Mouse (Mus musculus): ENCODE results near the gene Lpo.

Gene Lpo

DNA sequence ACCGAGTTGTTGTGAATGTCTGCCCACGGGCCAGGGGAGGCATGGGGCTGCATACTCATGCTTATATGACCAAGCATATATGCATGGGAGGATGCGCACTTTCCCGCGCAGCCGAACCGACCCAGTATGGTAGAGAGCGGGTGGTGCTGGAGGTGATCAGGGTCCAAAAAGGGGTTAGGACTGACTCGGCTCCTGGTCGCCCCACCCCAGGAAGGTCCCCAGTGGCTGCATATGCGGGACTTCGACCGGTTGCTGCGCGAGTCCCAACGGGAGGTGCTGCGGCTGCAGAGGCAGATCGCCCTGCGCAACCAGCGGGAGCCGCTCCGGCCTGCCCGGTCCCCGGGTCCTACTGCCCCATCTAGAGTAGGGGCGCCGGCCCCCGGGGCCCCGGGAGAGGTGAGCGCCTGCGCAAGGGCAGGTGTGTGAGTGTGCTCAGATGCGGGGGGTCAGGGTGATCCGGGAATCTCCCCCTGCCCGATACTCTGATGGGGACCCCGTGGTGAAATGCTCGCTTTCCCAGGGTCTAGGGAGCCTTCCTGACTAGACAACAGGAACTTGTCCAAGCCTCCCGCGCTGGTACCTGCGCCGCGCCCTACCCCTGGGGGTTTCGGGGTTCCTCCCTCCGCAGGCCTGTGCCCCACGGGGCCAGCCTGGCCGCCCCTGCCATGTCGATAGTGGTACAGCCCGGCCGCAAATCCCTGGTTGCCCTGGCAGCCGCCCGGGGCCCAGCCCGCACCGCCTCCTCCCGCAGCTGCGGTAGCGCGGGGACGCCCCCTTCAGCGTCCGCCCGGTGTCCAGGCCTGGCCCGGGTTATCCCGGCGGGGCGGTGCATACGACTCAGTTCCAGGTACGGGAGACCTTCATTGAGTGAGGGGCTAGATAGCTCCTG is 63.9 kb downstream of the Lpo start:
- Histone ChIP-seq H3K4me1 (replicated peaks; ENCODE audit: low read depth, low read length) (peaks cover 40% of the 10 kb centered on the region), H3K27me3 (ENCODE audit: insufficient read depth, low read length) (peaks cover 89% of the 10 kb centered on the region), H3K9me3 (ENCODE audit: low read length) (no peaks in the 10 kb centered on the region), H3K4me3 (replicated peaks; ENCODE audit: low read length) (peak overlapping the region; percentile 81), H3K36me3 (ENCODE audit: insufficient read depth, low read length) (no peaks in the 10 kb centered on the region)
- TF ChIP-seq POU5F1 (IDR thresholded peaks at IDR 0.05; ENCODE audit: borderline replicate concordance, low read length) (no peak), CTCF (conservative IDR thresholded peaks at IDR 0.05; ENCODE audit: low read length) (no peak)

GRCm38 (mm10) chr11:87763511-87763987 is 64.5 kb downstream of the Lpo start:
- peaks cover 87% of the 10 kb centered on the region for H3K27me3 ChIP-seq (ENCODE audit: insufficient read depth, low read length)
- no peaks in the 10 kb centered on the region for H3K9me3 ChIP-seq (ENCODE audit: low read length)
- peaks cover 40% of the 10 kb centered on the region for H3K4me1 ChIP-seq (replicated peaks; ENCODE audit: low read depth, low read length)
- TF ChIP-seq POU5F1 (IDR thresholded peaks at IDR 0.05; ENCODE audit: borderline replicate concordance, low read length) (no peak), CTCF (conservative IDR thresholded peaks at IDR 0.05; ENCODE audit: low read length) (no peak), NANOG (IDR thresholded peaks at IDR 0.05; ENCODE audit: borderline replicate concordance, low read length) (no peak)
- peak overlapping the region; percentile 81 for H3K4me3 ChIP-seq (replicated peaks; ENCODE audit: low read length)
- H3K36me3 ChIP-seq (ENCODE audit: insufficient read depth, low read length), result no peaks in the 10 kb centered on the region

DNA sequence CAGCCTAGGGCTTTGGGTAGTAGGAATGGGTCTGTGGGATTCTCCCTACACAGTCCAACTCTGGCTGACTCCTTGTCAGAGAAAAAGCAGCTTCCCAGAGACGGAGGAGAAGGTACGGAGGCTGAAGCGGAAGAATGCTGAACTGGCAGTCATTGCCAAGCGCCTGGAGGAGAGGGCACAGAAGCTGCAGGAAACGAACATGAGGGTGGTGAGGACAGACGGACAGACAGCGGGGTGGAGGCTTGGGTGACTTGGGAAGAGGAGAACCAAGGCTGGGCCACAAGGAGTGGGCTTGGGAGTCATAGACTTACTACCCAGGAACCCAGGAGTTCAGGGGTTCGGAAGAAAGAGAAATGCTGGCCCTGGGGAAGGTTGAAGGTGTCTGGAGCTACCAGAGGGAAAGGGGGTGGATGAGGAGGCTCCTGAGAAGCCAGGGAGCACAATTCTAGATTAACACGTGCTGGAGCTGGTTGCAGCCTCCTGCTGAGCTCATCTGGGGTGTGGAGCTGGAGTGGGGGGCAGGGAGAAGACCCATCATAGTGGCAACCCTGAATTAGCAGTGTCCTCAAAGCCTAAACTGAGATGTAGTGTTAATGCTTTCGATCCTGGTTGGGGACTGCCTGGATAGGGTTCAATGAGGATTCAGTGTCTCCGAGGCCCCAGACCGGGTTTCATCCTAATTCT is 65.2 kb downstream of the Lpo start:
- Histone ChIP-seq H3K4me3 (replicated peaks; ENCODE audit: low read length) (peak overlapping the region; percentile 81), H3K36me3 (ENCODE audit: insufficient read depth, low read length) (no peaks in the 10 kb centered on the region), H3K9me3 (ENCODE audit: low read length) (no peaks in the 10 kb centered on the region), H3K4me1 (replicated peaks; ENCODE audit: low read depth, low read length) (peaks cover 40% of the 10 kb centered on the region), H3K27me3 (ENCODE audit: insufficient read depth, low read length) (peaks cover 80% of the 10 kb centered on the region)
- TF ChIP-seq CTCF (conservative IDR thresholded peaks at IDR 0.05; ENCODE audit: low read length), result no peak
- TF ChIP-seq NANOG (IDR thresholded peaks at IDR 0.05; ENCODE audit: borderline replicate concordance, low read length), result no peak
- TF ChIP-seq POU5F1 (IDR thresholded peaks at IDR 0.05; ENCODE audit: borderline replicate concordance, low read length), result no peak

DNA sequence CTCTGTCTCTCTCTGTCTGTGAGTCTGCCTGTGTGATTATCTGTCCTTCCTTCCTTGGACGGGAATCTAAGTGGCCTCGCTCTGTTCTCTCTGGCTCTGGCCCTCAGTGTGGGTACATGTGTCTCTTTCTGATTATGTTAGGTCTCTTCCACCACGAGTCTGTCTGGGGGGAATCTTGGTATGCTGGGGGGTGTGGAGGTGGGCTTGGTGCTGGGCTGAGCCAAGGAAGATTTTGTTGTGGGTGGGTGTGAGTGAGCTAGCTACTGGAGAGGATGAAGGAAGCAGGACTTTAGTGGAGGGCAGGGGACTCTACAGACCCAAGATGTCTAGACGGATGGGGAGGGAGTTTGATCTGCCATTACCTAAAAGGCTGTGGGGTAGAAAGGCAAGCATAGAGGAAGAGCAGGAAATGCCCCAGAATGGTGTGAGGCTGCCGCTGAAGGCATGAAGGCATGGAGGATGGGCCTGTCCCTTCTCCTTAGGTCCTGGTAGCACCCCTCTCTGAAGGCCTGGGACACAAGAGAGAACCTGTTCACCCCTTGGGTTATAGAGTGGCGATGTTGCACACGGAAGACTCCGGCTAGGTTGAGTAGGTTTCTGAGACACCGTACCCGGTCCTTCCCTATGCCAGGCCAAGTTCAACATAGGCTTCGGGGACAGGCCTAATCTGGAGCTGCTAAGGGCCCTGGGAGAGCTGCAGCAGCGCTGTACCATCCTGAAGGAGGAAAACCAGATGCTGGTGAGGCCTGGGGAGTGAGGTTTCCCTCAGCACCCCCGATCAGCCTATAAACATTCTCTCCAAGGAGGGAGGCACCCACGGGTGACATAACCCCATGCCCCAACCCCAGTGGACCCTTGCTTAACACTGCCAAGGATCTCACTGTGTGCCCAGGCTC is 66.0 kb downstream of the Lpo start:
- Histone ChIP-seq H3K36me3 (ENCODE audit: insufficient read depth, low read length) (no peaks in the 10 kb centered on the region), H3K27me3 (ENCODE audit: insufficient read depth, low read length) (peaks cover 72% of the 10 kb centered on the region), H3K9me3 (ENCODE audit: low read length) (no peaks in the 10 kb centered on the region), H3K4me1 (replicated peaks; ENCODE audit: low read depth, low read length) (peaks cover 43% of the 10 kb centered on the region), H3K4me3 (replicated peaks; ENCODE audit: low read length) (no peak overlapping the region)
- TF ChIP-seq POU5F1 (IDR thresholded peaks at IDR 0.05; ENCODE audit: borderline replicate concordance, low read length), result no peak
- TF ChIP-seq NANOG (IDR thresholded peaks at IDR 0.05; ENCODE audit: borderline replicate concordance, low read length), result no peak
- no peak for TF ChIP-seq CTCF (conservative IDR thresholded peaks at IDR 0.05; ENCODE audit: low read length)

GRCm38 (mm10) chr11:87761181-87761721 is 66.8 kb downstream of the Lpo start:
- no peaks in the 10 kb centered on the region for H3K36me3 ChIP-seq (ENCODE audit: insufficient read depth, low read length)
- no peak overlapping the region for H3K4me3 ChIP-seq (replicated peaks; ENCODE audit: low read length)
- TF ChIP-seq CTCF (conservative IDR thresholded peaks at IDR 0.05; ENCODE audit: low read length), result no peak
- TF ChIP-seq POU5F1 (IDR thresholded peaks at IDR 0.05; ENCODE audit: borderline replicate concordance, low read length), result no peak
- no peak for TF ChIP-seq NANOG (IDR thresholded peaks at IDR 0.05; ENCODE audit: borderline replicate concordance, low read length)
- H3K9me3 ChIP-seq (ENCODE audit: low read length), result no peaks in the 10 kb centered on the region
- H3K27me3 ChIP-seq (ENCODE audit: insufficient read depth, low read length), result peaks cover 64% of the 10 kb centered on the region
- peaks cover 48% of the 10 kb centered on the region for H3K4me1 ChIP-seq (replicated peaks; ENCODE audit: low read depth, low read length)

GRCm38 (mm10) chr11:87760301-87761081 is 67.6 kb downstream of the Lpo start, which contains the start of gene Tspoap1:
TSS of gene Tspoap1 (plus strand) at chr11:87760541.
- Histone ChIP-seq H3K4me1 (replicated peaks; ENCODE audit: low read depth, low read length) (peaks cover 51% of the 10 kb centered on the region), H3K27me3 (ENCODE audit: insufficient read depth, low read length) (peaks cover 56% of the 10 kb centered on the region), H3K36me3 (ENCODE audit: insufficient read depth, low read length) (no peaks in the 10 kb centered on the region), H3K4me3 (replicated peaks; ENCODE audit: low read length) (no peak within 1 kb of the TSS), H3K9me3 (ENCODE audit: low read length) (no peaks in the 10 kb centered on the region)
- no peak for TF ChIP-seq NANOG (IDR thresholded peaks at IDR 0.05; ENCODE audit: borderline replicate concordance, low read length)
- no peak for TF ChIP-seq POU5F1 (IDR thresholded peaks at IDR 0.05; ENCODE audit: borderline replicate concordance, low read length)
- TF ChIP-seq CTCF (conservative IDR thresholded peaks at IDR 0.05; ENCODE audit: low read length), result no peak

DNA sequence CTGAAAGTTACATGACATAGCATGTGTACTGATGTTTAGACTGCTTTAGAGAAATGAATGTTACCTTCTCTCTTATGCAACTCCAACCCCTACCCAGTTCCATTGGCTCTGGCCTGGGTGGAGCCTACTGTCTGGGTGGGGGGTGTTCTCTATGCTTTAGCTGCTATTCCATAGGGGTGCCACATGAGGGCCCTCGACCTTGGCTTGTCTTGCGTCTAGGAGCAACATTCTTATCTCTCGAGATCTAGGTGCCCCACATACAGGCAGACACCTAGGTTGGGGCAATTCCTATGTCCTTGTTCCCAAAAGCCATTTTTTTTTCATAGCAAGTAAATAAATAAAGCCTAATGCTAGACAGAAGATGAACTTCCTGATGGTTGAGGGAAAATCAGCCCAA is 68.5 kb downstream of the Lpo start:
- H3K4me1 ChIP-seq (replicated peaks; ENCODE audit: low read depth, low read length), result peaks cover 47% of the 10 kb centered on the region
- H3K9me3 ChIP-seq (ENCODE audit: low read length), result peaks cover 3% of the 10 kb centered on the region
- H3K27me3 ChIP-seq (ENCODE audit: insufficient read depth, low read length), result peaks cover 48% of the 10 kb centered on the region
- no peak overlapping the region for H3K4me3 ChIP-seq (replicated peaks; ENCODE audit: low read length)
- TF ChIP-seq POU5F1 (IDR thresholded peaks at IDR 0.05; ENCODE audit: borderline replicate concordance, low read length), result no peak
- TF ChIP-seq CTCF (conservative IDR thresholded peaks at IDR 0.05; ENCODE audit: low read length), result peak; percentile 54
- TF ChIP-seq NANOG (IDR thresholded peaks at IDR 0.05; ENCODE audit: borderline replicate concordance, low read length), result no peak
- H3K36me3 ChIP-seq (ENCODE audit: insufficient read depth, low read length), result no peaks in the 10 kb centered on the region
